Mouse (Mus musculus) cerebellum, postnatal 36 days (tissue): ENCODE results near the gene Gm49721.
"Not testable (repeated sequence)": the region's sequence is repeated elsewhere in the genome, so short reads cannot be mapped to it uniquely, and the experiment has no call there.

ENCODE experiments used
- DNase-seq, 2 experiments: peaks; one replicate each; pipeline ENCODE4 v3.0.0; 2021 to 2022; ENCODE audit warnings: mixed read lengths in 2 of 2

Gene Gm49721

DNA sequence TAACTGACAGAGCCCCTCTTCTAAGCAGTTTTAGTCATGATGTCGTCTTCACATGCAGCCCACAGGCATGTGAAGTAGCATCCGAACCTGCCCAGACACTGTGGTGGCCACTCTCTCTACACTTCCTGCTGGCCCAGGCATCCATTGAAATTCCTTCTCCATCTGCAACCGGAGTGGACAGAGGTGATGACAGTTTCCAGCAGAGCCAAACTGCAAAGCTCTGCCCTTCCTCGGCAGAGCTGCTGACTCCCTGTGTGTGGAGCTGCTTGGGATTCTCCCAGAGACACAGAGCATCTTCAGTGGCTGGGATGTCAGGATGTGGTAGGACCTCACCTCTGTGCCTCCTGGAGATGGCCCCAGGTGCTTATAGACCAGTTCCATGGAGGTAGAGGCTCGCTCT, 105.8 kb downstream of the Gm49721 start:
- not testable (repeated sequence) for DNase-seq

DNA sequence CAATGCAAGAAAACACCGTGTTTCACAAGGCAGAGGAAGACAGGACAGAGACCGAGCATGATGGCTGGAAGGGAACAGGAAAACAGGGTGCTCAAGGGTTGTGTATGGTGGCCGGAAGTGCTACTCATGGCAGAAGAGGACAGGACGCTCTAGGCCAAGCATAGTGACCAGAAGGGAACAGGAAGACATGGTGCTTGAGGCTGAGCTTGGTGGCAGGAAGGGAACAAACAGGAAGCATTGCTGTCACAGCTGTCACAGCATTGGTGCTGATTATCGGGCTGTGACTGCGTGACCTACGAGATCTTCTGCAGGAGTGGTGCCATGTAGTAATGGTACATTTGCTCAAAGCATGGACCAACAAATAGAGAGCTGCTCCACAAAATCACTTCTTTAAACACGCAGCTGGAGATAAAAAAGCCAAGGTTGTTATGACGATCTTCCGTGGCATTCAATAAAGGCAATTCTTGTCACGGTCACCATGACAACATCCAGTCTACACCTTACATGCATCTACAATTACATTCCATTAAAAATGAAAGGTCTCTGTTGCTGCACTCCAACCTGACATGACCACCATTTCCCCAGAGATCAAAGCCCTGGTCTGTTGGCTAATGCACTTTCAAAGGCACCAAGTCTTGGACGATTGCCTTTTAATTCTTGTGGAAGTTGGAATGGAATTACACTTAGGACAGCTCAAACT, 106.9 kb downstream of the Gm49721 start:
- DNase-seq: not testable (repeated sequence)

DNA sequence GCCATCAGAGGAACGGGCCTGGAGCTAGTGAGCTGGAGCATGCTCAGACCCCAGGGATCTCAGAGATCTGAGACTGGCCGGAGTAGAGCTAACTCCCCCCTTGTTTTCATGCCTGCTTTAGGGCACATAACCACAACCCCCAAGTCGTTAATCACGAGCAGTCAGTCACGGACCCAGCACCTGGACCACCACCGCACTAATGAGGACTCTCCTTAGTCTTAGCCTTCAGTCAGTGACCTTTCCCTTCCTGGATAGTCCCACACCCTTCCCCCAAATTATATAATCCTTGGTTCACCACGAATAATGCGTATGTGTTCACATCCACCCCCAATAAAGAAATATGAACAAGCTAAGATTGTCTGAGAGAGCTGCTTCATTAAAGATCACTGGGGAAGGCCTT, 108.1 kb downstream of the Gm49721 start:
- not testable (repeated sequence) for DNase-seq
